Mouse (Mus musculus): ENCODE measurements around the gene 1700020A23Rik.

Gene 1700020A23Rik

GRCm38 (mm10) chr2:130451086-130451726, 46.1 kb downstream of the 1700020A23Rik start:
- DNase-seq (ENCODE audit: low read depth) = no peak

- no peak for DNase-seq (ENCODE audit: low read depth)
Observed at GRCm38 (mm10) chr2:130451727-130452090, 46.6 kb downstream of the 1700020A23Rik start.

- no peak for DNase-seq (ENCODE audit: low read depth)
Observed at GRCm38 (mm10) chr2:130452266-130452665, 47.2 kb downstream of the 1700020A23Rik start.

- DNase-seq (ENCODE audit: low read depth) = no peak
Observed at GRCm38 (mm10) chr2:130453421-130453820, 48.4 kb downstream of the 1700020A23Rik start.

DNA sequence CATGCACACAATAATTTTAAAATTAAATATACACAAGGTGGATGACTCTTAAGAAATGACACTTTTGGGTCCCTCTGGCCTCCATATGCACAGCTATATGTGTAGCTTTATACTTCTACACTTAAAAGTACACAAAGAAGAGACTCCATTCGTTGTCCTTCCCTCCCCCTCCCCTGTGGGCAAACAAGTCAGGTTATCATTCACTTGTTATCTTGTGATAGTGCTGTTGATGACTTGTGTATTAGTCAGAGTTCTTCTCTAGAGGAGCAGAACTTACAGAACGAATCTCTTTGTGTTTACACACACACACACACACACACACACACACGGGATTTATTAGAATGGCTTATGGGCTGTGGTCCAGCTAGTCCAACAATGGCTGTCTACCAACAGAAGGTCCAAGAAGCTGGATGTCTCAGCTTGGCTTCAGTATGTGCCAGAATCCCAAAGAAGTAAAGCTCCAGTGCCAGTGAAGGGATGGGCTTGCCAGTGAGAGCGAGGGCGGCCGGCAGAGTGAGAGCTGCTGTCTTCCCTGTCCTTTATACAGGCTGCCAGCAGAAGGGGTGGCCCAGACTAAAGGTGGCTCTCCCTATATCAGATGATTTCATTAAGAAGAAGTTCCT, 49.8 kb downstream of the 1700020A23Rik start:
- DNase-seq (ENCODE audit: low read depth) = no peak
